25 mouse cellular contexts compared by ENCODE assay signal in genomic region chr13:71393716-71394309, GRCm38 (mm10).
DNase-seq lines count a peak whose midpoint lies in the region; ATAC-seq and TF ChIP-seq lines count a peak whose summit lies in the region.
"Had no signal": no experiment of that assay in that cellular context is flagged by ENCODE, and none has a peak within 500 bp of the region (broad histone marks: within the 10 kb centered on the region; RNA-seq: fewer than 3 reads in every experiment).

No protein-coding gene starts in this region.

- intact Hi-C loops in heart, adult 2 months (cut with DNase I) = no loop called here

- H3K4me3 ChIP-seq in embryonic facial prominence, embryonic 13.5 days = no peak overlapping the region
- H3K4me3 ChIP-seq in embryonic facial prominence, embryonic 10.5 days = no peak overlapping the region
- H3K4me3 ChIP-seq in heart, embryonic 14.5 days (ENCODE audit: control insufficient read depth in 1 of 2, insufficient read depth in 1 of 2, low read depth in 1 of 2, low read length in 2 of 2) = no peak overlapping the region
- H3K4me3 ChIP-seq in heart, adult 2 months = no peak overlapping the region
- H3K4me3 ChIP-seq in midbrain, embryonic 11.5 days (ENCODE audit: low read depth, low read length) = no peak overlapping the region
- no peak overlapping the region for H3K4me3 ChIP-seq in midbrain, embryonic 14.5 days (replicated peaks; ENCODE audit: low read depth, low read length)
- H3K4me3 ChIP-seq in embryonic facial prominence, embryonic 14.5 days (ENCODE audit: low read depth, low read length) = no peak overlapping the region
- H3K4me3 ChIP-seq: forebrain, embryonic 12.5 days; hindbrain, embryonic 10.5 days; hindbrain, embryonic 15.5 days; lung, embryonic 15.5 days; midbrain, embryonic 12.5 days had no signal

- 0 out of 2 replicates have a peak, but pooled peaks cover 6% of the 10 kb centered on the region for H3K4me1 ChIP-seq in embryonic facial prominence, embryonic 13.5 days
- H3K4me1 ChIP-seq in embryonic facial prominence, embryonic 10.5 days = no peaks in the 10 kb centered on the region
- peaks cover 5 to 11% of the 10 kb centered on the region in 2 experiments; a peak in 2 of 4 replicates for H3K4me1 ChIP-seq in heart, embryonic 14.5 days (ENCODE audit: control insufficient read depth in 2 of 2, insufficient read depth in 2 of 2, low read length in 2 of 2)
- H3K4me1 ChIP-seq in heart, adult 2 months (ENCODE audit: control insufficient read depth, insufficient read depth, low read length) = no peaks in the 10 kb centered on the region; the same call in 1 of the 2 replicates
- no peaks in the 10 kb centered on the region for H3K4me1 ChIP-seq in midbrain, embryonic 11.5 days (ENCODE audit: control insufficient read depth, insufficient read depth, low read length)
- H3K4me1 ChIP-seq in midbrain, embryonic 14.5 days (ENCODE audit: control insufficient read depth, insufficient read depth, low read length) = no peaks in the 10 kb centered on the region
- H3K4me1 ChIP-seq in embryonic facial prominence, embryonic 14.5 days (ENCODE audit: control insufficient read depth, insufficient read depth, low read length) = 0 out of 2 replicates have a peak, but pooled peaks cover 2% of the 10 kb centered on the region
- H3K4me1 ChIP-seq: forebrain, embryonic 12.5 days; hindbrain, embryonic 10.5 days; hindbrain, embryonic 15.5 days; lung, embryonic 15.5 days; midbrain, embryonic 12.5 days had no signal

- TF ChIP-seq CTCF in heart, adult 2 months (IDR thresholded peaks at IDR 0.05) = no peak

- H3K9me3 ChIP-seq in embryonic facial prominence, embryonic 13.5 days = no peaks in the 10 kb centered on the region
- no peaks in the 10 kb centered on the region for H3K9me3 ChIP-seq in embryonic facial prominence, embryonic 10.5 days
- no peaks in the 10 kb centered on the region for H3K9me3 ChIP-seq in heart, embryonic 14.5 days (ENCODE audit: control insufficient read depth, low read length)
- H3K9me3 ChIP-seq in midbrain, embryonic 11.5 days (ENCODE audit: control insufficient read depth, low read length) = no peaks in the 10 kb centered on the region
- no peaks in the 10 kb centered on the region for H3K9me3 ChIP-seq in midbrain, embryonic 14.5 days (ENCODE audit: control insufficient read depth, low read length)
- no peaks in the 10 kb centered on the region for H3K9me3 ChIP-seq in embryonic facial prominence, embryonic 14.5 days (ENCODE audit: control insufficient read depth, low read length)
- H3K9me3 ChIP-seq: forebrain, embryonic 12.5 days; hindbrain, embryonic 10.5 days; hindbrain, embryonic 15.5 days; lung, embryonic 15.5 days; midbrain, embryonic 12.5 days had no signal

- no peaks in the 10 kb centered on the region for H3K79me2 ChIP-seq in heart, adult 2 months (replicated peaks; ENCODE audit: control insufficient read depth, insufficient read depth, low read length)

- H3K9ac ChIP-seq in embryonic facial prominence, embryonic 13.5 days = no peak overlapping the region
- no peak overlapping the region for H3K9ac ChIP-seq in heart, embryonic 14.5 days (ENCODE audit: low read length)
- no peak overlapping the region for H3K9ac ChIP-seq in heart, adult 2 months (ENCODE audit: low read depth, low read length)
- H3K9ac ChIP-seq in midbrain, embryonic 11.5 days (ENCODE audit: low read length) = no peak overlapping the region
- H3K9ac ChIP-seq in midbrain, embryonic 14.5 days (replicated peaks; ENCODE audit: low read length) = no peak overlapping the region
- H3K9ac ChIP-seq in embryonic facial prominence, embryonic 14.5 days (ENCODE audit: low read depth, low read length) = no peak overlapping the region
- H3K9ac ChIP-seq: forebrain, embryonic 12.5 days; hindbrain, embryonic 15.5 days; lung, embryonic 15.5 days; midbrain, embryonic 12.5 days had no signal

- no peak for ATAC-seq in embryonic facial prominence, embryonic 13.5 days (ENCODE audit: insufficient number of reproducible peaks, insufficient read depth, low FRiP score, low TSS enrichment, low read depth)
- no peak for ATAC-seq in heart, embryonic 14.5 days (ENCODE audit: insufficient number of reproducible peaks, insufficient read depth, low FRiP score, low read depth)
- ATAC-seq in midbrain, embryonic 11.5 days (ENCODE audit: low FRiP score) = no peak
- ATAC-seq in midbrain, embryonic 14.5 days (ENCODE audit: low FRiP score, low TSS enrichment) = no peak
- ATAC-seq in embryonic facial prominence, embryonic 14.5 days (ENCODE audit: low read depth) = 0 out of 2 replicates have a peak, but pooled peaks have one; percentile 22
- ATAC-seq: inflammation-experienced regulatory T-cells, adult 6 months had no signal

- 45% methylated on average over 10 of the region's 10 CpGs for WGBS in embryonic facial prominence, embryonic 13.5 days
- WGBS in embryonic facial prominence, embryonic 10.5 days = 86% methylated on average over 10 of the region's 10 CpGs
- WGBS in heart, embryonic 14.5 days = 37% methylated on average over 10 of the region's 10 CpGs
- 60% methylated on average over 10 of the region's 10 CpGs for WGBS in heart, adult 2 months
- whole genome bisulfite sequencing in midbrain, embryonic 11.5 days = 83% methylated on average over 10 of the region's 10 CpGs
- WGBS in midbrain, embryonic 14.5 days = 71% methylated on average over 10 of the region's 10 CpGs
- 48% methylated on average over 10 of the region's 10 CpGs for WGBS in embryonic facial prominence, embryonic 14.5 days

- DNase-seq in embryonic facial prominence, embryonic 10.5 days (ENCODE audit: low spot score) = no peak
- DNase-seq in heart, adult 2 months = no peak
- DNase-seq in midbrain, embryonic 11.5 days (ENCODE audit: low spot score, missing footprints) = peak; percentile 66
- no peak for DNase-seq in midbrain, embryonic 14.5 days
- DNase-seq in embryonic facial prominence, embryonic 14.5 days (ENCODE audit: low spot score) = peak; percentile 78
- DNase-seq in spleen, postnatal 36 days (ENCODE audit: low spot score in 2 of 2) = no peak
- DNase-seq: adrenal gland, adult 8-10 months; cerebellum, adult 8-10 months; cerebellum, postnatal 25 days; gastrocnemius, postnatal 25 days; heart, adult 11 months; kidney, adult 11 months; kidney, postnatal 14 days; layer of hippocampus, adult 9-11 months; thymus, postnatal 4 days had no signal

- H3K4me2 ChIP-seq in embryonic facial prominence, embryonic 13.5 days = no peak overlapping the region
- H3K4me2 ChIP-seq in heart, embryonic 14.5 days (ENCODE audit: low read length) = peak overlapping the region; percentile 26
- H3K4me2 ChIP-seq in midbrain, embryonic 11.5 days = no peak overlapping the region
- no peak overlapping the region for H3K4me2 ChIP-seq in midbrain, embryonic 14.5 days (ENCODE audit: low read length)
- no peak overlapping the region for H3K4me2 ChIP-seq in embryonic facial prominence, embryonic 14.5 days (ENCODE audit: low read depth, low read length)
- H3K4me2 ChIP-seq: forebrain, embryonic 12.5 days; hindbrain, embryonic 15.5 days; liver, embryonic 11.5 days; lung, embryonic 15.5 days; midbrain, embryonic 12.5 days had no signal

- no peak for TF ChIP-seq EP300 in heart, adult 2 months (IDR thresholded peaks at IDR 0.05; ENCODE audit: insufficient read depth, low read depth, low read length)

- TF ChIP-seq POLR2A in heart, adult 2 months (IDR thresholded peaks at IDR 0.05; ENCODE audit: insufficient read depth, low read depth, low read length) = no peak

- H3K36me3 ChIP-seq in embryonic facial prominence, embryonic 13.5 days = no peaks in the 10 kb centered on the region
- no peaks in the 10 kb centered on the region for H3K36me3 ChIP-seq in embryonic facial prominence, embryonic 10.5 days (replicated peaks)
- H3K36me3 ChIP-seq in heart, embryonic 14.5 days (ENCODE audit: control insufficient read depth, insufficient read depth, low read length) = no peaks in the 10 kb centered on the region
- no peaks in the 10 kb centered on the region for H3K36me3 ChIP-seq in heart, adult 2 months (ENCODE audit: control insufficient read depth, insufficient read depth, low read length)
- no peaks in the 10 kb centered on the region for H3K36me3 ChIP-seq in midbrain, embryonic 11.5 days (ENCODE audit: control insufficient read depth, insufficient read depth, low read length)
- H3K36me3 ChIP-seq in midbrain, embryonic 14.5 days (ENCODE audit: control insufficient read depth, insufficient read depth, low read length) = no peaks in the 10 kb centered on the region
- no peaks in the 10 kb centered on the region for H3K36me3 ChIP-seq in embryonic facial prominence, embryonic 14.5 days (ENCODE audit: control insufficient read depth, insufficient read depth, low read length)
- H3K36me3 ChIP-seq: forebrain, embryonic 12.5 days; hindbrain, embryonic 10.5 days; hindbrain, embryonic 15.5 days; lung, embryonic 15.5 days; midbrain, embryonic 12.5 days had no signal

- H3K27ac ChIP-seq in embryonic facial prominence, embryonic 13.5 days = peak overlapping the region; percentile 71
- H3K27ac ChIP-seq in embryonic facial prominence, embryonic 10.5 days (replicated peaks) = no peak overlapping the region
- peak overlapping the region; percentile 19 to 35; a peak in 1 of 4 replicates for H3K27ac ChIP-seq in heart, embryonic 14.5 days (replicated peaks in 1 of 2; ENCODE audit: control insufficient read depth in 1 of 2, insufficient read depth in 1 of 2, low read depth in 2 of 2, low read length in 2 of 2)
- no peak overlapping the region for H3K27ac ChIP-seq in heart, adult 2 months
- H3K27ac ChIP-seq in midbrain, embryonic 11.5 days (ENCODE audit: low read depth, low read length) = no peak overlapping the region
- H3K27ac ChIP-seq in midbrain, embryonic 14.5 days (replicated peaks; ENCODE audit: low read depth, low read length) = no peak overlapping the region
- no peak overlapping the region for H3K27ac ChIP-seq in embryonic facial prominence, embryonic 14.5 days (replicated peaks; ENCODE audit: low read depth, low read length)
- H3K27ac ChIP-seq: forebrain, embryonic 12.5 days; hindbrain, embryonic 10.5 days; hindbrain, embryonic 15.5 days; lung, embryonic 15.5 days; midbrain, embryonic 12.5 days had no signal

- no peaks in the 10 kb centered on the region for H3K27me3 ChIP-seq in embryonic facial prominence, embryonic 13.5 days
- no peaks in the 10 kb centered on the region for H3K27me3 ChIP-seq in embryonic facial prominence, embryonic 10.5 days (replicated peaks; ENCODE audit: low read depth, poor library complexity, severe bottlenecking)
- no peaks in the 10 kb centered on the region for H3K27me3 ChIP-seq in heart, embryonic 14.5 days (ENCODE audit: control insufficient read depth, insufficient read depth, low read length)
- H3K27me3 ChIP-seq in heart, adult 2 months (ENCODE audit: control insufficient read depth, insufficient read depth, low read length) = no peaks in the 10 kb centered on the region
- H3K27me3 ChIP-seq in midbrain, embryonic 11.5 days (ENCODE audit: control insufficient read depth, insufficient read depth, low read length) = no peaks in the 10 kb centered on the region
- H3K27me3 ChIP-seq in midbrain, embryonic 14.5 days (ENCODE audit: control insufficient read depth, insufficient read depth, low read length) = no peaks in the 10 kb centered on the region
- no peaks in the 10 kb centered on the region for H3K27me3 ChIP-seq in embryonic facial prominence, embryonic 14.5 days (replicated peaks; ENCODE audit: control insufficient read depth, insufficient read depth, low read length)
- H3K27me3 ChIP-seq: CH12.LX; hindbrain, embryonic 15.5 days; lung, embryonic 15.5 days had no signal

Comparison
In these comparisons a context has a peak if more than half of its experiments do, and no peak if none do; other contexts are left out.
1. H3K27ac ChIP-seq: peak in embryonic facial prominence, embryonic 13.5 days (single experiment) and heart, embryonic 14.5 days (2 of 2); none in embryonic facial prominence, embryonic 10.5 days (single experiment), heart, adult 2 months (single experiment), midbrain, embryonic 11.5 days (single experiment), midbrain, embryonic 14.5 days (single experiment) and embryonic facial prominence, embryonic 14.5 days (single experiment).
2. DNase-seq: peak in midbrain, embryonic 11.5 days (single experiment) and embryonic facial prominence, embryonic 14.5 days (single experiment); none in embryonic facial prominence, embryonic 10.5 days (single experiment), heart, adult 2 months (0 of 2), midbrain, embryonic 14.5 days (single experiment) and spleen, postnatal 36 days (0 of 2).